Mouse (Mus musculus) brown adipose tissue, adult 24 weeks (tissue): Measurements from ENCODE around the gene Zfp64. TPM values are rescaled to one million over a fixed set of nuclear protein-coding genes. Genes with fewer than 3 reads are reported as not detected.

ENCODE experiments used
- H3K27ac ChIP-seq: fragments of 200-500 bp; replicated peaks from 2 replicates; pipeline ENCODE4 v1.5.1; 2012; ENCODE audit warnings: low read depth, mild to moderate bottlenecking, low read length
- H3K4me1 ChIP-seq: fragments of 200-500 bp; 2 replicates; pipeline ENCODE4 v1.6.1; 2012; ENCODE audit warnings: low read length, mixed read lengths; ENCODE audit not compliant: control insufficient read depth, insufficient read depth, insufficient read length
- H3K4me3 ChIP-seq: fragments of 200-500 bp; 2 replicates; pipeline ENCODE4 v1.5.1; 2012; ENCODE audit warnings: low read depth, mild to moderate bottlenecking, low read length, moderate library complexity; ENCODE audit not compliant: insufficient read depth
- polyA plus RNA-seq: library from polyadenylated mRNA; stranded (reverse); fragments of >200 nt; gene quantifications from 2 replicates; pipeline ENCODE4 v1.2.4, GENCODE M21; 2012; ENCODE audit not compliant: missing spikeins, insufficient read depth, insufficient read length

The Zfp64 gene
- polyA plus RNA-seq, 1 experiment = 5.8 TPM

- Histone ChIP-seq H3K27ac (no peak overlapping the region), H3K4me1 (peaks cover 3% of the 10 kb centered on the region), H3K4me3 (no peak overlapping the region)
These were observed 9.5 kb upstream of the Zfp64 start for GRCm38 (mm10) chr2:168964849-168965248.

GRCm38 (mm10) chr2:168961729-168962666 is 6.6 kb upstream of the Zfp64 start:
- Histone ChIP-seq H3K27ac (no peak overlapping the region), H3K4me1 (no peaks in the 10 kb centered on the region), H3K4me3 (no peak overlapping the region)

- Histone ChIP-seq H3K27ac (no peak overlapping the region), H3K4me1 (no peaks in the 10 kb centered on the region; the same call in 1 of the 2 replicates), H3K4me3 (no peak overlapping the region)
These were observed 5.4 kb upstream of the Zfp64 start for GRCm38 (mm10) chr2:168960814-168961213.

- Histone ChIP-seq H3K27ac (no peak overlapping the region), H3K4me1 (peaks cover under 1% of the 10 kb centered on the region), H3K4me3 (no peak overlapping the region)
These were observed 4.0 kb upstream of the Zfp64 start for GRCm38 (mm10) chr2:168959339-168959885.

GRCm38 (mm10) chr2:168955850-168956346 is 511 bp upstream of the Zfp64 start:
- no peak overlapping the region for H3K27ac ChIP-seq
- peak overlapping the region; percentile 95 for H3K4me3 ChIP-seq
- peaks cover 5% of the 10 kb centered on the region for H3K4me1 ChIP-seq

- peak overlapping the region; percentile 95 for H3K4me3 ChIP-seq
- no peak overlapping the region for H3K27ac ChIP-seq
- peaks cover 5% of the 10 kb centered on the region for H3K4me1 ChIP-seq
These were observed 1.0 kb downstream of the Zfp64 start for GRCm38 (mm10) chr2:168954376-168954775.

GRCm38 (mm10) chr2:168948506-168948905 is 6.9 kb downstream of the Zfp64 start:
- Histone ChIP-seq H3K27ac (no peak overlapping the region), H3K4me3 (no peak overlapping the region), H3K4me1 (no peaks in the 10 kb centered on the region)

- Histone ChIP-seq H3K27ac (no peak overlapping the region), H3K4me1 (no peaks in the 10 kb centered on the region), H3K4me3 (no peak overlapping the region)
These were observed 7.7 kb downstream of the Zfp64 start for GRCm38 (mm10) chr2:168947663-168948062.

GRCm38 (mm10) chr2:168944011-168944410 is 11.4 kb downstream of the Zfp64 start:
- Histone ChIP-seq H3K4me1 (no peaks in the 10 kb centered on the region), H3K27ac (no peak overlapping the region), H3K4me3 (no peak overlapping the region)

- Histone ChIP-seq H3K27ac (no peak overlapping the region), H3K4me1 (no peaks in the 10 kb centered on the region)
These were observed 15.4 kb downstream of the Zfp64 start for GRCm38 (mm10) chr2:168939941-168940340.

GRCm38 (mm10) chr2:168939261-168939933 is 16.0 kb downstream of the Zfp64 start:
- H3K4me3 ChIP-seq = no peak overlapping the region
- H3K27ac ChIP-seq = no peak overlapping the region
- no peaks in the 10 kb centered on the region for H3K4me1 ChIP-seq

More at GRCm38 (mm10) chr2:168939941-168940340, 15.4 kb downstream of the Zfp64 start:
- H3K4me3 ChIP-seq = no peak overlapping the region

GRCm38 (mm10) chr2:168936896-168937295 is 18.5 kb downstream of the Zfp64 start:
- no peak overlapping the region for H3K4me3 ChIP-seq
- H3K4me1 ChIP-seq = no peaks in the 10 kb centered on the region
- no peak overlapping the region for H3K27ac ChIP-seq

- no peak overlapping the region for H3K27ac ChIP-seq
- no peak overlapping the region for H3K4me3 ChIP-seq
- H3K4me1 ChIP-seq = no peaks in the 10 kb centered on the region
These were observed 20.2 kb downstream of the Zfp64 start for GRCm38 (mm10) chr2:168935165-168935564.

GRCm38 (mm10) chr2:168931686-168932085 is 23.7 kb downstream of the Zfp64 start:
- H3K27ac ChIP-seq = no peak overlapping the region
- no peak overlapping the region for H3K4me3 ChIP-seq
- no peaks in the 10 kb centered on the region for H3K4me1 ChIP-seq

- H3K4me1 ChIP-seq = no peaks in the 10 kb centered on the region
- H3K27ac ChIP-seq = no peak overlapping the region
- H3K4me3 ChIP-seq = no peak overlapping the region
These were observed 25.7 kb downstream of the Zfp64 start for GRCm38 (mm10) chr2:168929691-168930090.
